Mouse (Mus musculus): ENCODE data around the gene Wnt7b.

GRCm38 (mm10) chr15:85568402-85568801 is 13.9 kb downstream of the Wnt7b start:
- TF ChIP-seq CTCF (IDR thresholded peaks at IDR 0.05; ENCODE audit: borderline replicate concordance, insufficient read depth, low read length) (no peak), POLR2A (IDR thresholded peaks at IDR 0.05; ENCODE audit: low read depth, low read length) (no peak)

Measured in embryonic fibroblast, embryonic 13.5 days (primary cell).